Comparison of ENCODE assay signal across 8 mouse cellular contexts in genomic region chr15:89500221-89500791, GRCm38 (mm10). TPM values are rescaled to one million over a fixed set of nuclear protein-coding genes. Genes with fewer than 3 reads are reported as not detected.
A peak's percentile ranks its signal among the peaks of the same experiment; 100 is the strongest.
DNase-seq lines count a peak whose midpoint lies in the region; ATAC-seq lines count a peak whose summit lies in the region.

No protein-coding gene starts in this region.

- peak overlapping the region; percentile 68 for H3K4me3 ChIP-seq in lung, embryonic 16.5 days (ENCODE audit: low read length)
- peak overlapping the region; percentile 73 for H3K4me3 ChIP-seq in forebrain, embryonic 16.5 days (replicated peaks; ENCODE audit: low read length)
- H3K4me3 ChIP-seq in stomach, embryonic 14.5 days (ENCODE audit: low read depth, low read length) = peak overlapping the region; percentile 70

- H3K4me1 ChIP-seq in lung, embryonic 16.5 days (replicated peaks; ENCODE audit: control insufficient read depth, insufficient read depth, low read length) = peaks cover 11% of the 10 kb centered on the region
- H3K4me1 ChIP-seq in forebrain, embryonic 16.5 days (replicated peaks; ENCODE audit: control insufficient read depth, insufficient read depth, low read length) = peaks cover 17% of the 10 kb centered on the region
- peaks cover 10% of the 10 kb centered on the region; the same call in 1 of the 2 replicates for H3K4me1 ChIP-seq in stomach, embryonic 14.5 days (ENCODE audit: control insufficient read depth, insufficient read depth, low read length)

- peak overlapping the region; percentile 82 for H3K4me2 ChIP-seq in lung, embryonic 16.5 days (ENCODE audit: low read depth, low read length)
- H3K4me2 ChIP-seq in forebrain, embryonic 16.5 days (ENCODE audit: low read length) = peak overlapping the region; percentile 75
- H3K4me2 ChIP-seq in stomach, embryonic 14.5 days (replicated peaks; ENCODE audit: low read depth, low read length) = peak overlapping the region; percentile 90

- no peak for DNase-seq in lung, postnatal 36 days
- peak; percentile 64 for DNase-seq in cerebellum, adult 9-10 months
- peak; percentile 58 for DNase-seq in liver
- no peak for DNase-seq in frontal cortex, postnatal 10 days (ENCODE audit: low spot score in 2 of 2)

- 1% methylated on average over 35 of the region's 35 CpGs for WGBS in lung, embryonic 16.5 days
- 1% methylated on average over 35 of the region's 35 CpGs for WGBS in forebrain, embryonic 16.5 days
- 2% methylated on average over 35 of the region's 35 CpGs for WGBS in stomach, embryonic 14.5 days

- peaks cover 9% of the 10 kb centered on the region for H3K27me3 ChIP-seq in lung, embryonic 16.5 days (ENCODE audit: control insufficient read depth, insufficient read depth, low read depth, low read length)
- peaks cover 9% of the 10 kb centered on the region; the same call in 1 of the 2 replicates for H3K27me3 ChIP-seq in forebrain, embryonic 16.5 days (replicated peaks; ENCODE audit: control insufficient read depth, insufficient read depth, low read length)
- no peaks in the 10 kb centered on the region for H3K27me3 ChIP-seq in stomach, embryonic 14.5 days (ENCODE audit: control insufficient read depth, insufficient read depth, low read length)

- no peaks in the 10 kb centered on the region for H3K9me3 ChIP-seq in lung, embryonic 16.5 days (ENCODE audit: control insufficient read depth, low read length)
- no peaks in the 10 kb centered on the region for H3K9me3 ChIP-seq in forebrain, embryonic 16.5 days (ENCODE audit: control insufficient read depth, low read length)
- no peaks in the 10 kb centered on the region for H3K9me3 ChIP-seq in stomach, embryonic 14.5 days (ENCODE audit: control insufficient read depth, low read depth, low read length)

- H3K36me3 ChIP-seq in lung, embryonic 16.5 days (ENCODE audit: control insufficient read depth, insufficient read depth, low read length) = no peaks in the 10 kb centered on the region
- no peaks in the 10 kb centered on the region; the same call in 1 of the 2 replicates for H3K36me3 ChIP-seq in forebrain, embryonic 16.5 days (ENCODE audit: control insufficient read depth, insufficient read depth)
- H3K36me3 ChIP-seq in stomach, embryonic 14.5 days (ENCODE audit: control insufficient read depth, insufficient read depth, low read length) = no peaks in the 10 kb centered on the region; the same call in 1 of the 2 replicates

- ATAC-seq in lung, embryonic 16.5 days (ENCODE audit: low read depth) = peak; percentile 13
- ATAC-seq in forebrain, embryonic 16.5 days = peak; percentile 41
- peak; percentile 43 for ATAC-seq in stomach, embryonic 14.5 days (ENCODE audit: insufficient number of reproducible peaks, insufficient read depth, low FRiP score, low read depth)
- no peak for ATAC-seq in activated CD4-positive, CD25-positive, alpha-beta regulatory T cell, adult 4 months

- no peak overlapping the region for H3K27ac ChIP-seq in lung, embryonic 16.5 days (ENCODE audit: low read length)
- no peak overlapping the region for H3K27ac ChIP-seq in forebrain, embryonic 16.5 days (ENCODE audit: low read length)
- H3K27ac ChIP-seq in stomach, embryonic 14.5 days (ENCODE audit: low read length) = no peak overlapping the region

- H3K9ac ChIP-seq in lung, embryonic 16.5 days (ENCODE audit: low read length) = peak overlapping the region; percentile 71
- peak overlapping the region; percentile 83 for H3K9ac ChIP-seq in forebrain, embryonic 16.5 days (replicated peaks; ENCODE audit: low read depth, low read length)
- peak overlapping the region; percentile 77; the same call in 1 of the 2 replicates for H3K9ac ChIP-seq in stomach, embryonic 14.5 days (replicated peaks; ENCODE audit: low read depth, low read length)

RNA-seq across cellular contexts. Expression of gene Shank3, which starts 0.9 kb away (rescaled TPM):
- 2.3 and 2.5 TPM in 2 replicates for polyA plus RNA-seq in lung, embryonic 16.5 days (2015; fragmentation: Nextera tagmentation; extraction: Ambion mirVana)
- 9.3 and 14.1 TPM in 2 replicates for polyA plus RNA-seq in forebrain, embryonic 16.5 days (2015; fragmentation: Nextera tagmentation; extraction: Ambion mirVana)
- 2.4 and 2.8 TPM in 2 replicates for polyA plus RNA-seq in stomach, embryonic 14.5 days (2014; fragmentation: Nextera tagmentation; extraction: Ambion mirVana)
- polyA plus RNA-seq in activated CD4-positive, CD25-positive, alpha-beta regulatory T cell, adult 4 months (2017; shearing (Covaris generic)) = not detected

RNA-seq across cellular contexts. Expression of gene Arsa, which starts 23.1 kb away (rescaled TPM):
- 22.1 and 27.0 TPM in 2 replicates for polyA plus RNA-seq in lung, embryonic 16.5 days (2015; fragmentation: Nextera tagmentation; extraction: Ambion mirVana)
- 23.9 and 27.9 TPM in 2 replicates for polyA plus RNA-seq in forebrain, embryonic 16.5 days (2015; fragmentation: Nextera tagmentation; extraction: Ambion mirVana)
- 14.8 and 16.7 TPM in 2 replicates for polyA plus RNA-seq in stomach, embryonic 14.5 days (2014; fragmentation: Nextera tagmentation; extraction: Ambion mirVana)
- polyA plus RNA-seq in activated CD4-positive, CD25-positive, alpha-beta regulatory T cell, adult 4 months (2017; shearing (Covaris generic)) = 1 to 10 TPM; 6.8 to 8.6 TPM

RNA-seq across cellular contexts. Expression of gene Mapk8ip2, which starts 46.6 kb away (rescaled TPM):
- 0.50 and 0.74 TPM in 2 replicates for polyA plus RNA-seq in lung, embryonic 16.5 days (2015; fragmentation: Nextera tagmentation; extraction: Ambion mirVana)
- polyA plus RNA-seq in forebrain, embryonic 16.5 days (2015; fragmentation: Nextera tagmentation; extraction: Ambion mirVana) = 74.5 and 81.9 TPM in 2 replicates
- 3.1 and 4.0 TPM in 2 replicates for polyA plus RNA-seq in stomach, embryonic 14.5 days (2014; fragmentation: Nextera tagmentation; extraction: Ambion mirVana)
- under 1 TPM in 1 of 2 experiments, not detected in 1; 0.34 TPM for polyA plus RNA-seq in activated CD4-positive, CD25-positive, alpha-beta regulatory T cell, adult 4 months (2017; shearing (Covaris generic))

Comparison
In these comparisons a context has a peak if more than half of its experiments do, and no peak if none do; other contexts are left out.
1. DNase-seq: peak in cerebellum, adult 9-10 months (single experiment) and liver (single experiment); none in lung, postnatal 36 days (single experiment) and frontal cortex, postnatal 10 days (0 of 2).
2. RNA of gene Mapk8ip2, which starts 46.6 kb away (polyA plus RNA-seq): 74.5 to 81.9 TPM in forebrain, embryonic 16.5 days; 3.1 to 4.0 TPM in stomach, embryonic 14.5 days, 0.50 to 0.74 TPM in lung, embryonic 16.5 days and 0.34 TPM in activated CD4-positive, CD25-positive, alpha-beta regulatory T cell, adult 4 months; every median in the first group is over 10 times any median in the second.
3. Peak in every context shown above with its lines, with median percentiles within 50 percentile points of each other: H3K4me2 ChIP-seq, H3K4me3 ChIP-seq and H3K9ac ChIP-seq.